Mouse (Mus musculus) spleen, adult 2 months (tissue): ENCODE data around the gene Timm44.

Experiments
- CTCF ChIP-seq: fragments of 200-500 bp; IDR thresholded peaks from 2 replicates; pipeline ENCODE4 v1.5.1; 2011; ENCODE audit warnings: mild to moderate bottlenecking, inconsistent platforms; ENCODE audit not compliant: insufficient read depth, insufficient read length, insufficient replicate concordance; ENCODE audit errors: extremely low read depth
- POLR2A ChIP-seq: fragments of 200-500 bp; IDR thresholded peaks from 2 replicates; pipeline ENCODE4 v1.6.1; 2011; ENCODE audit warnings: low read depth, low read length, inconsistent platforms

DNA sequence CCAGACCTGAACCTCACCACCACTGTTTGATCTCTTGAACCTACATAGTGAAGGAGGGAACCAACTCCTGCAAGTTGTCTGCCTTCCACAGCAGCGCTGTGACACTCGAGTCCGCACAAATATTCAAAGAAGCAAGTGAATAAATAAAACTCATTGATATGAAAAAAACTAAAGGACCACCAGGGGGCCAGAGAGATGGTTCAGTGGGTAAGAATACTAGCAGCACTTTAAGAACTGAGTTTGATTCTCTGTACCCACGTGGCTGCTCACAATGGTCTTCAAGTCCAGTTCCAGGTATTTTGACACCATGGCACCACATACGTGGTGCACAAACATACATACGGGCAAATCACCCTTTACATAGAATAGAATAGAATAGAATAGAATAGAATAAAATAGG lies 64.6 kb downstream of the Timm44 start:
- TF ChIP-seq CTCF (no peak), POLR2A (no peak)
